8 mouse cellular contexts compared by ENCODE assay signal in the genomic region with DNA sequence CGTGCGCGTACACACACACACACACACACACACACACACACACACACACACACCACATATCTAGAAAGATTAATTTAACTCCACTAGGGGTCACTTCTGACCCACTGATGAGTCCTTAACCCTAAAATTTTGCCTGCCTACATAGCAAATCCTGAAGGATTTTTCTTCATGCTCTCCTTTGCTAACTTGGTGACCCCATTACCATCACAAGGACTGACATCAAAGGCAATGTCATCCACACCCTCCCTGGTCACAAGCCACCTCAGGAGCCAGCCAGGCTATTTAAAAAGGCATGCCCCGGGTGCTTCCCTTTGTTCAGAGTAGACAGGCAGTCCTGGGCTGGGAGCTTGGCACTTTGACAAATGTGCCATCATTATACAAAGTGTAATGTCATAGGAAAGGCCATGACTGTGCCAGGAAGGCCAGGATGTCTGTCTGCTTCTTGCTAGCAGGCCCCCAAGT.
DNase-seq lines count a peak whose midpoint lies in the region; ATAC-seq lines count a peak whose summit lies in the region.

No protein-coding gene starts in this region.

- H3K9me3 ChIP-seq in hindbrain, embryonic 16.5 days (ENCODE audit: control insufficient read depth, low read length), result no peaks in the 10 kb centered on the region
- H3K9me3 ChIP-seq in liver, embryonic 16.5 days (replicated peaks; ENCODE audit: control insufficient read depth, low read length), result no peaks in the 10 kb centered on the region

- peak; percentile 48 for DNase-seq in ES-CJ7 (ENCODE audit: low read depth, low spot score)
- peak; percentile 12 to 17 for DNase-seq in adrenal gland, adult 18-20 months (ENCODE audit: low spot score in 2 of 2)
- peak; percentile 5 to 16 for DNase-seq in gastrocnemius, postnatal 36 days
- DNase-seq in skeletal muscle tissue, adult 2 months (ENCODE audit: low read depth, low spot score), result peak; percentile 10
- no peak for DNase-seq in thymus, postnatal 25 days
- DNase-seq in c-Kit-positive CD71-positive TER-119-positive erythroid progenitor cells, embryonic 14.5 days (ENCODE audit: low spot score), result no peak

- H3K9ac ChIP-seq in hindbrain, embryonic 16.5 days (ENCODE audit: low read depth, low read length), result no peak overlapping the region
- no peak overlapping the region for H3K9ac ChIP-seq in liver, embryonic 16.5 days (ENCODE audit: low read depth, low read length)

- H3K27ac ChIP-seq in hindbrain, embryonic 16.5 days (ENCODE audit: low read depth, low read length), result no peak overlapping the region
- no peak overlapping the region for H3K27ac ChIP-seq in liver, embryonic 16.5 days (ENCODE audit: low read length)

- intact Hi-C loops in gastrocnemius, postnatal 36 days (cut with DNase I), result no loop called here

- peak; percentile 42; the same call in 1 of the 2 replicates for ATAC-seq in hindbrain, embryonic 16.5 days
- peak; percentile 39; the same call in 1 of the 2 replicates for ATAC-seq in liver, embryonic 16.5 days (ENCODE audit: low read depth)

- no peaks in the 10 kb centered on the region for H3K4me1 ChIP-seq in hindbrain, embryonic 16.5 days (ENCODE audit: control insufficient read depth, insufficient read depth, low read depth, low read length)
- H3K4me1 ChIP-seq in liver, embryonic 16.5 days (ENCODE audit: control insufficient read depth, low read depth, low read length), result no peaks in the 10 kb centered on the region

- H3K27me3 ChIP-seq in hindbrain, embryonic 16.5 days (replicated peaks; ENCODE audit: control insufficient read depth, insufficient read depth, low read length), result no peaks in the 10 kb centered on the region
- no peaks in the 10 kb centered on the region for H3K27me3 ChIP-seq in liver, embryonic 16.5 days (ENCODE audit: control insufficient read depth, insufficient read depth, low read depth, low read length)

- 61% methylated on average over 4 of the region's 4 CpGs for WGBS in hindbrain, embryonic 16.5 days
- WGBS in liver, embryonic 16.5 days (ENCODE audit: insufficient replicate concordance), result 53% methylated on average over 4 of the region's 4 CpGs

- no peak overlapping the region for H3K4me2 ChIP-seq in hindbrain, embryonic 16.5 days (ENCODE audit: low read length)
- H3K4me2 ChIP-seq in liver, embryonic 16.5 days (ENCODE audit: low read depth, low read length), result no peak overlapping the region

- no peaks in the 10 kb centered on the region for H3K36me3 ChIP-seq in hindbrain, embryonic 16.5 days (ENCODE audit: control insufficient read depth, insufficient read depth, low read length)
- no peaks in the 10 kb centered on the region for H3K36me3 ChIP-seq in liver, embryonic 16.5 days (ENCODE audit: control insufficient read depth, insufficient read depth)

- no peak overlapping the region for H3K4me3 ChIP-seq in hindbrain, embryonic 16.5 days (ENCODE audit: low read length)
- no peak overlapping the region for H3K4me3 ChIP-seq in liver, embryonic 16.5 days (ENCODE audit: low read depth, low read length)

Comparison
In these comparisons a context has a peak if more than half of its experiments do, and no peak if none do; other contexts are left out.
1. DNase-seq: peak in ES-CJ7 (single experiment), adrenal gland, adult 18-20 months (2 of 2), gastrocnemius, postnatal 36 days (2 of 2) and skeletal muscle tissue, adult 2 months (single experiment); none in thymus, postnatal 25 days (single experiment) and c-Kit-positive CD71-positive TER-119-positive erythroid progenitor cells, embryonic 14.5 days (single experiment).